Mouse (Mus musculus): Measurements from ENCODE around the gene Cldn2.

- TF ChIP-seq POLR2A (IDR thresholded peaks at IDR 0.05; ENCODE audit: insufficient read depth, low read depth, low read length) (no peak), EP300 (IDR thresholded peaks at IDR 0.05; ENCODE audit: insufficient read depth, low read depth, low read length) (no peak), CTCF (IDR thresholded peaks at IDR 0.05) (peak; percentile 73)
Observed at GRCm38 (mm10) chrX:139762546-139762945, 38.1 kb upstream of the Cldn2 start.
